Mouse (Mus musculus): ENCODE results near the gene Gstm1. TPM values are rescaled to one million over a fixed set of nuclear protein-coding genes. Genes with fewer than 3 reads are reported as not detected.

Gene Gstm1
- 100 to 1,000 TPM; 120 to 123 TPM for total RNA-seq (2023)

DNA sequence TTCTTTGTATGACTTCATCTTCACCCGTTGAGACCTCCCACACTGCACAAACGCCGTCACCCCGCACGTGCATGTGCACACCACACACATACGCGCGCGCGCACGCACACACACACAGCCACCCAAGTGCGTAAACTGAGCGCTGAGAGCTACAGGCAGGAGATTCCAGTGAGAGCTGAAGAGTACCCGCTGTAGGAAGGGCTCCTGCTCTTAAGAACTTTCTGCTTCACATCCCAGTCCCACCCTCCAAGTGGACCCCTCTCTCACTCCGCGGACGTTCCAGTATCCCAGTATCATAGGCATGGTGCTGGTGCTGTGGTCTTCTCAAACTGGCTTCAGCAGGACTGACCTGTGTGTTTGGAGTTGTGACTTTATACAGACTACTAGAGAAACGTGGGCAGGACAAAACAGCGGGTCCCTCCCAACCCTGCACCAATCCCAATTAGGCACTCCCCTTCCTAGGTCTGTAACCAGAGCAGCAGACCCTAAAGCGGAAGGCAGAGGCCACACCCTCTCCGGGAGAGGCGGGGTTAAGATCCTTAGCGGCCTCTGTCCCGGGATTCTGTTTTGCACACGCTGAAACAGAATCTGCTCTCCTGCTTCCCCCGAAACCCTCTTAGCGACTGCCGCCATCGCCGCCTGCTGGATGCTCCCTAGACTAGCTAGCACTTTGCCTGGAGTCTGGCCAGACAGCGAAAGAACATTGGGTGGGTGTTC, at the start of gene Gstm1:
Gene Gstm1, minus strand, starts transcription at position 501 of the 717 bp plus-strand sequence.

DNA sequence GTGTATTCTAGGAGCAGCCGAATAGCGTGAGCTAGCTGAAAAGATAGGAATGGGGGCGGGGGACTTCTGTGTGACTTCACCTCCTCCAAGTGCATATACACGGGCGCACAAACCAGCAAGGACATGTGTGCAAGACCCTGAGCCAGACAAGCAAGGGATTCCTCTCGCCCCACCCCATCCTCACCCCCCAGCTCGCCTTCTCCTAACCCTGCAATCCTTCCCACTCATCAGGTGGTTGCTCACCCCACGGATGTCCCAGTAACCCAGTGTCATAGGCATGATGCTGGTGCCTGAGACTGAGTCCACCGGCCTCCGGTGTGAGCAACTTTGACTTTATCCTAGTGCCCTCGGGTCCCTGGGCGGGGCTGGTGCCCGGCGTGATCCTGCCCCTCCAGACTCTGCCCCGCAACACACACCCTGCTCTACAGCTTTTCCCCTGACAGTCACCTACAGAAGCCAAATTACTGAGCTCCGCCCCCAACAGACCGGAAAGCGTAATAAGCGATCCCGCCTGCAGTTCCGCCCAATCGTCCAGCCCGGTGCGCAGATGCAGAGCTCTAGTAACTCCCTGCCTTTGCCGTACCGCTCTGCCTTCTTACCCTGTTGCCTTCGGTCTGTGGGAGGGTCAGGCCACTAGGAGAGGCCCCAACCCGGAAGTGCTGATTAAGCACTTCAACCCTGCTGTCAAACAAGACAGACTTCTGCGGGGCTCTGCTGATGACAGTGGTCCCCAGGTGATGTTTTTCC, 26.8 kb upstream of the Gstm1 start, which contains the start of gene Gstm4:
Gene Gstm4, minus strand, starts transcription at position 501 of the 747 bp plus-strand sequence.

GRCm38 (mm10) chr3:107986041-107986562, 31.7 kb downstream of the Gstm1 start, which contains the start of gene Gstm2:
Gene Gstm2 (minus strand): TSS chr3:107986453.

DNA sequence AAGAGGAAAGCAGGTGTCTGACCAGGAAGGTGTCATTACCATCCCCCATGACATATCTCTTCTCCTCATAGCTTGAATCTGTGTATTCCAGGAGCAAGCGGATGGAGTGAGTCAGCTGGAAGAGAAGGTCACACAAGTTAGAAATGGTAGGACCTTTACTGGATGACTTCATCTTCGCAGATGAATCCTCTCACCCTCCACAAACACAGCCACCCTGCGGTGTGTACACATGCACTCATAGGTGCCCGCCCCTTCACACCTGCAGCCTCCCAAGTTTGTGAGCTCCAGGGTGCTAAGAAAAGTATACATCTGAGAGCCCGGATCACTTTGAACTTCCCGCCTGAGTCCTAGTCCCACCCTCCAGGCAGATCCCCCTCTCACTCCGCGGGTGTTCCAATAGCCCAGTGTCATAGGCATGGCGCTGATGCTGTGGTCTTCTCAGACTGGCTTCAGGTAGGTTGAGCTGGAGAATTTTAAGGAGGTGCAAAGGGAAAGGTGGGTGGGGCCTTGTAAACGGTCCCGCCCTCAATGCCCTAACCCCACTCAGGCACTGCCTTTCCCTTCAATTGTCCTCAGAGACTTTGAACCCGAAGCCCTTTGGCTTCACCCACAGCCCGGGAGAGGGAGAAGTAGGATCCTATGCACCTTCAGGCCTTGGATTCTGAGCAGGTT, 48.9 kb downstream of the Gstm1 start, which contains the start of gene Gstm3:
Gene Gstm3, minus strand, starts transcription at position 560 of the 672 bp plus-strand sequence.

Other genes with a start within 250 kb of the Gstm1 start
- gene Eps8l3, start 140.7 kb downstream of the Gstm1 start, total RNA-seq (2023): not detected
- gene Gstm5, start 122.2 kb downstream of the Gstm1 start, total RNA-seq (2023): 10 to 100 TPM in 1 of 2 experiments, 1 to 10 TPM in 1; 7.3 to 11.6 TPM
- gene Gstm7, start 86.2 kb downstream of the Gstm1 start, total RNA-seq (2023): 1 to 10 TPM; 1.3 to 1.7 TPM
- gene Gstm6, start 74.2 kb downstream of the Gstm1 start, total RNA-seq (2023): not detected
- gene Gstm3, start 48.7 kb downstream of the Gstm1 start, total RNA-seq (2023): not detected
- gene Gstm2, start 31.5 kb downstream of the Gstm1 start, total RNA-seq (2023): under 1 TPM in 1 of 2 experiments, not detected in 1; 0.57 TPM
- gene Gstm4, start 26.9 kb upstream of the Gstm1 start, total RNA-seq (2023): 1 to 10 TPM; 4.4 to 5.2 TPM
- 10 to 100 TPM; 52.3 to 63.7 TPM for gene Ampd2, start 68.7 kb upstream of the Gstm1 start, total RNA-seq (2023)
- gene Gnat2, start 74.8 kb upstream of the Gstm1 start, total RNA-seq (2023): under 1 TPM in 1 of 2 experiments, not detected in 1; 0.50 TPM
- 100 to 1,000 TPM; 103 to 111 TPM for gene Gnai3, start 128.2 kb upstream of the Gstm1 start, total RNA-seq (2023)
- not detected for gene Gpr61, start 136.9 kb upstream of the Gstm1 start, total RNA-seq (2023)
- 1 to 10 TPM in 1 of 2 experiments, under 1 TPM in 1; 0.88 to 1.2 TPM for gene Amigo1, start 168.4 kb upstream of the Gstm1 start, total RNA-seq (2023)
- gene Cyb561d1, start 183.2 kb upstream of the Gstm1 start, total RNA-seq (2023): 10 to 100 TPM; 22.3 to 26.6 TPM
- 1 to 10 TPM; 8.2 to 9.6 TPM for gene Atxn7l2, start 193.0 kb upstream of the Gstm1 start, total RNA-seq (2023)
- not detected for gene Sypl2, start 208.7 kb upstream of the Gstm1 start, total RNA-seq (2023)
- 10 to 100 TPM; 35.3 to 40.1 TPM for gene Psma5, start 239.0 kb upstream of the Gstm1 start, total RNA-seq (2023)

Measured in neutrophil, adult 83 days (primary cell).